Mouse (Mus musculus): ENCODE measurements around the gene Mef2d. TPM values are rescaled to one million over a fixed set of nuclear protein-coding genes. Genes with fewer than 3 reads are reported as not detected.
A peak's percentile ranks its signal among the peaks of the same experiment; 100 is the strongest.

Mef2d gene
- polyA plus RNA-seq, 1 experiment from 2014 or later = 22.5 TPM

GRCm38 (mm10) chr3:88210918-88211317 is 68.7 kb downstream of the Mef2d start:
- no peaks in the 10 kb centered on the region for H3K36me3 ChIP-seq (ENCODE audit: control insufficient read depth, insufficient read depth, low read length)
- WGBS = 13% methylated on average over 2 of the region's 2 CpGs
- H3K9ac ChIP-seq (ENCODE audit: low read depth, low read length) = peak overlapping the region; percentile 87
- ATAC-seq = no peak
- peaks cover 18% of the 10 kb centered on the region for H3K27me3 ChIP-seq (ENCODE audit: control insufficient read depth, insufficient read depth, low read depth, low read length)
- peaks cover 25% of the 10 kb centered on the region for H3K4me1 ChIP-seq (ENCODE audit: control insufficient read depth, insufficient read depth, low read length)
- peak overlapping the region; percentile 94 for H3K27ac ChIP-seq (ENCODE audit: low read length)
- H3K4me2 ChIP-seq (ENCODE audit: low read length) = peak overlapping the region; percentile 61
- peak overlapping the region; percentile 54 for H3K4me3 ChIP-seq (ENCODE audit: low read depth, low read length)
- no peaks in the 10 kb centered on the region for H3K9me3 ChIP-seq (replicated peaks; ENCODE audit: control insufficient read depth, low read length, poor library complexity, severe bottlenecking)

GRCm38 (mm10) chr3:88212356-88212755 is 70.2 kb downstream of the Mef2d start:
- H3K9me3 ChIP-seq (replicated peaks; ENCODE audit: control insufficient read depth, low read length, poor library complexity, severe bottlenecking) = no peaks in the 10 kb centered on the region
- H3K4me3 ChIP-seq (ENCODE audit: low read depth, low read length) = peak overlapping the region; percentile 54
- H3K36me3 ChIP-seq (ENCODE audit: control insufficient read depth, insufficient read depth, low read length) = no peaks in the 10 kb centered on the region
- no peak for ATAC-seq
- H3K4me1 ChIP-seq (ENCODE audit: control insufficient read depth, insufficient read depth, low read length) = peaks cover 25% of the 10 kb centered on the region
- WGBS = 10% methylated on average over 1 of the region's 1 CpGs
- H3K4me2 ChIP-seq (ENCODE audit: low read length) = peak overlapping the region; percentile 61
- H3K27me3 ChIP-seq (ENCODE audit: control insufficient read depth, insufficient read depth, low read depth, low read length) = peaks cover 18% of the 10 kb centered on the region
- peak overlapping the region; percentile 94 for H3K27ac ChIP-seq (ENCODE audit: low read length)
- no peak overlapping the region for H3K9ac ChIP-seq (ENCODE audit: low read depth, low read length)

- Histone ChIP-seq H3K4me3 (ENCODE audit: low read depth, low read length) (peak overlapping the region; percentile 49), H3K9ac (ENCODE audit: low read depth, low read length) (peak overlapping the region; percentile 53), H3K27me3 (ENCODE audit: control insufficient read depth, insufficient read depth, low read depth, low read length) (peaks cover 18% of the 10 kb centered on the region), H3K9me3 (replicated peaks; ENCODE audit: control insufficient read depth, low read length, poor library complexity, severe bottlenecking) (no peaks in the 10 kb centered on the region), H3K36me3 (ENCODE audit: control insufficient read depth, insufficient read depth, low read length) (no peaks in the 10 kb centered on the region), H3K27ac (ENCODE audit: low read length) (peak overlapping the region; percentile 77), H3K4me2 (ENCODE audit: low read length) (peak overlapping the region; percentile 70), H3K4me1 (ENCODE audit: control insufficient read depth, insufficient read depth, low read length) (peaks cover 25% of the 10 kb centered on the region)
- ATAC-seq = no peak
- WGBS = 13% methylated on average over 2 of the region's 2 CpGs
These were observed 70.8 kb downstream of the Mef2d start for GRCm38 (mm10) chr3:88213019-88213418.

DNA sequence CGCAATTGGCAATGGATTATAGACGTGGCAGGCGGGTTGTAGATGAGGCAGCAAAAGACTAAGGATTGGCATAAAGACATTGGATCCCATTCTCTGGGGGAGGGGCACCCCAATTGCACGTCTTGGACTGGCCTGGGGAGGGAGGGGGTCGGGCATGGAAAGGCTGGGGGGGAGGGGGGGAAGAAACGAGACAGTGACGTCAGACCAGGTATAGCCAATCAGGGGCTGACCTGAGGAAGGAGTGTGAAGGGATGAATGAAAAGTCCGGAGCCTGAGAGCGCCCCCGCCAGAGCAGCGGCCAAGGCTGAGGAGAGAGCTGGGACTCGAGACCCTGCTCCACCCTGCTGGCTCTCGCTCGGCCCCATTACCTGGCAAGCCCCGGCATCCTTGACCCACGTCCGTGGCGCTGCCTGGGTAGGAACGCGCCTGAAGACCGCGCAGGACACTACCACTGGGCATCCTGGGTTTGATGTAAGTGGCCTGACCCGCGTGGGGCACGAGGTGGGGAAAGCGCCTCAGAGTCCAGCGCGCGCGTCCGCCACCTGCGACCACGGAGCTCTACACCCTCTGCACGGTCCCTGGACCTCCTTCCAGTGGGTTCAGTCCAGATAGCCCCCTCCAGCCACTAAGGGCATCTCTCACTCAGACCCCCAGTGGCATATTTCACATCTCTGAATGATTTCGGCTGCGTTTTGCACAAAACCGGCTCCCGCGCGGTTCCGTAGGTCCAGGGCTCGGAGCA is 72.2 kb downstream of the Mef2d start:
- 2% methylated on average over 42 of the region's 42 CpGs for WGBS
- H3K9me3 ChIP-seq (replicated peaks; ENCODE audit: control insufficient read depth, low read length, poor library complexity, severe bottlenecking) = no peaks in the 10 kb centered on the region
- H3K36me3 ChIP-seq (ENCODE audit: control insufficient read depth, insufficient read depth, low read length) = no peaks in the 10 kb centered on the region
- peak overlapping the region; percentile 70 for H3K4me2 ChIP-seq (ENCODE audit: low read length)
- H3K9ac ChIP-seq (ENCODE audit: low read depth, low read length) = peak overlapping the region; percentile 83
- H3K4me1 ChIP-seq (ENCODE audit: control insufficient read depth, insufficient read depth, low read length) = peaks cover 25% of the 10 kb centered on the region
- H3K4me3 ChIP-seq (ENCODE audit: low read depth, low read length) = peak overlapping the region; percentile 49
- peak overlapping the region; percentile 80 for H3K27ac ChIP-seq (ENCODE audit: low read length)
- ATAC-seq = peak; percentile 89
- H3K27me3 ChIP-seq (ENCODE audit: control insufficient read depth, insufficient read depth, low read depth, low read length) = peaks cover 22% of the 10 kb centered on the region

DNA sequence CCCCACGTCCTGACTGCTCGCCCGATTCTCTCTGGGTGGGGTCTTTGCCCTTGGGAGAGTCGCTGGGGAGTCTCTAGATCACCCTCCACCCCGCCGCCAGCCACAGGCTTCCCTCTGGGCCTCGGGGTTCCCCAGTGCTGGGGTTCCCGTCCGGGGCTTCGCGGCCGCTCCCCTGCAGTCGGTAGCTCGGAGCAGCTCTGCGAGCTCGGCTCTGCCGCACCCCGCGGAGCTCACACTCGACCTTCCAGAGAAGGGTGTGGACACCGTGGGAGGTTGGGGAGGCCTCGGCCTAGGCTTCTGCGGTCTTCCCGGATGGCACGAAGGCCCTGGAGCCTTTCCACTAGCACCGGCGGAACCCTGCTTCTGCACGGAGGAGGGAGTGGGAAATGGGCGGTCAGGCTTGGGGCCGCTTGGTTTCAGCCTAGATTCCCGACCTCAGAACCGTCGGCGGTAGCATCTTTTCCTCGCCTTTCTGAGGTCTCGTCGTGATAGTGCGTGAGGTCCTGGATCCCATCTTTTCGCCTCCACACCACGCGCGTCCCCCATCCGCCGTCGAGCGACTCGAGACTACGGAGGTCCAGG is 72.9 kb downstream of the Mef2d start:
- Histone ChIP-seq H3K9ac (ENCODE audit: low read depth, low read length) (peak overlapping the region; percentile 83), H3K27ac (ENCODE audit: low read length) (peak overlapping the region; percentile 80), H3K27me3 (ENCODE audit: control insufficient read depth, insufficient read depth, low read depth, low read length) (peaks cover 22% of the 10 kb centered on the region), H3K9me3 (replicated peaks; ENCODE audit: control insufficient read depth, low read length, poor library complexity, severe bottlenecking) (no peaks in the 10 kb centered on the region), H3K4me1 (ENCODE audit: control insufficient read depth, insufficient read depth, low read length) (peaks cover 25% of the 10 kb centered on the region), H3K4me2 (ENCODE audit: low read length) (peak overlapping the region; percentile 70), H3K36me3 (ENCODE audit: control insufficient read depth, insufficient read depth, low read length) (no peaks in the 10 kb centered on the region), H3K4me3 (ENCODE audit: low read depth, low read length) (peak overlapping the region; percentile 49)
- ATAC-seq = 0 out of 2 replicates have a peak, but pooled peaks have one; percentile 9
- WGBS = 3% methylated on average over 43 of the region's 48 CpGs

DNA sequence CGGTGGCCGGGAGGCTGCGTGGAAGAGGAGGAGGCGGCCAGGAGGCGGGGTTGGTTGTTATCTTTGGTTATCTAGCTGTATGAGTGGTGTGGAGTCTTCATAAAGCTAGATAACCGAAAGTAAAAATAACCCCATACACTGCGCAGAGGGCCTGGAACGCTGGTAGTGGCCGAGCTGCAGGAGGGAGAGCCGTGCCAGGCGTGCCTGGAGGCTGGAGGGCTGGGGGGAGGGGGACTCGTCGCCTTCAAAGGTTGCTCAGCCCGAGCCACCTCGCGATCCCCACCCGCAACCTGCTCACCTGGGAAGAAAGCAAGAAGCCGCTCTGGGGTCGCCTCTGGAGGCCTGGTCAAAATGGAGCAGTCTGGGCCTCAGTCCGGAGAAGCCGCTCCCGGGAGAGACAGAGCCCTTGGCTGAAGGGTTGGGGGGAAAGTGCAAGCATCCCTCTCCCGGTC is 73.4 kb downstream of the Mef2d start:
- peaks cover 26% of the 10 kb centered on the region for H3K4me1 ChIP-seq (ENCODE audit: control insufficient read depth, insufficient read depth, low read length)
- peak overlapping the region; percentile 83 for H3K9ac ChIP-seq (ENCODE audit: low read depth, low read length)
- H3K4me3 ChIP-seq (ENCODE audit: low read depth, low read length) = peak overlapping the region; percentile 49
- H3K27me3 ChIP-seq (ENCODE audit: control insufficient read depth, insufficient read depth, low read depth, low read length) = peaks cover 17% of the 10 kb centered on the region
- H3K27ac ChIP-seq (ENCODE audit: low read length) = peak overlapping the region; percentile 80
- peak overlapping the region; percentile 70 for H3K4me2 ChIP-seq (ENCODE audit: low read length)
- H3K9me3 ChIP-seq (replicated peaks; ENCODE audit: control insufficient read depth, low read length, poor library complexity, severe bottlenecking) = no peaks in the 10 kb centered on the region
- no peak for ATAC-seq
- WGBS = 4% methylated on average over 23 of the region's 23 CpGs
- H3K36me3 ChIP-seq (ENCODE audit: control insufficient read depth, insufficient read depth, low read length) = no peaks in the 10 kb centered on the region

DNA sequence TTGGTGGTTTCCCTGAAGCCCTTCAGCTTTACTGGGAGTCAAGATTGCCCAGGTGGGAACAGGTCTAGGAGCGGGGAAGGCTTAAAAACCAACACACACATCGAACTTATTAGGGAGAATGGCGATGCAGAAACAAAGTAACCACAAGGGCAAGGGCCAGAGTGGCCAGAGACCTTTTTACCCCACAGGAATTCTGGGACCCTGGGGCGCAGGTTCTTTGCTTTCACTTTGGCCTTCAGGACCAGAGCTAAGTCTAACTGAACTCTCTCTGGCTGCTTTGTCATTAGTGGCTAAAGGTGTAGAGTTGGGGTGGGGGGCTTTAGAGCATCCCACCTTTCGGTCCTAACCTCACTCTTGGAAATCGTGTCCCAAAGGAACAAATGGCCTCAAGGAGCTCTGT is 73.9 kb downstream of the Mef2d start:
- Histone ChIP-seq H3K27me3 (ENCODE audit: control insufficient read depth, insufficient read depth, low read depth, low read length) (peaks cover 13% of the 10 kb centered on the region), H3K4me3 (ENCODE audit: low read depth, low read length) (peak overlapping the region; percentile 49), H3K4me1 (ENCODE audit: control insufficient read depth, insufficient read depth, low read length) (peaks cover 26% of the 10 kb centered on the region), H3K4me2 (ENCODE audit: low read length) (peak overlapping the region; percentile 70), H3K9me3 (replicated peaks; ENCODE audit: control insufficient read depth, low read length, poor library complexity, severe bottlenecking) (no peaks in the 10 kb centered on the region), H3K36me3 (ENCODE audit: control insufficient read depth, insufficient read depth, low read length) (no peaks in the 10 kb centered on the region), H3K9ac (ENCODE audit: low read depth, low read length) (peak overlapping the region; percentile 83), H3K27ac (ENCODE audit: low read length) (peak overlapping the region; percentile 80)
- ATAC-seq = no peak
- 7% methylated on average over 6 of the region's 6 CpGs for WGBS

DNA sequence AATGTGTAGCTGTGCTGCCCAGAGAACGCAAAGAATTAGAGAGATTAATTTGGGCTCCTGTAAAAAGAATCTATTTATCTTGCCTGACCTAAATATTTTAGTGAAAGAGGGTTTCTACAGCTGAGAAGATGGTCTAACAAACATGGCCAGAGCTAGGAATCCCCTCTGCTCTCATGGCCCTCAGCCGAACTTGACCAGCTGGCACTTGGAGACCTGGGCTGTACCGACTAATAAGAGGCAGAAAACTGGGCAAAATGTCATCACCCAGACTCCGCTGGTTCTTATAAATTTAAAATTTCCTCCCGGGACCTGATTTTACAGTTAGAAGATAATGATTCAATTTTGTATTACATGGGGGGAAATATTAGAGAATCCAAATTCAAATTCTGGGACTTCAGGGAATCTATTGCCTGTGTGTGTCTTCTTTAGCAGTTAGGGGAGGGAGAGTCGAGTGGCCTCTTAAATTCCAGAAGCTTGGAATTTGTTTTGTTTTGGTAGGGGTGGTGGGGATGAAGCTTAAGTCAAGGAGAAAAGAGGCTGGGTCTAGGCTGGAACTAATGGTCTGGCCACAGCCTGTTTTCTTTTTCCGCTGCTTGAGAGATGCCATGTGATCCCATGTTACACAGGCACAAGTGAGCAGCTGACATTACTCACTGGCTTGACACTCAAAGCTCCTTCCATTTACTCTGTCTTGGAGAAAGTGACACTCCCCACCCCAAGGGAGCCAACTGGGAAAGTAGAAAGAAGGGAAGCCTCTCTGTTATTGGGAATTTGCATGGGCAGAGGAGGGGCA is 74.6 kb downstream of the Mef2d start:
- ATAC-seq = no peak
- H3K9me3 ChIP-seq (replicated peaks; ENCODE audit: control insufficient read depth, low read length, poor library complexity, severe bottlenecking) = no peaks in the 10 kb centered on the region
- peak overlapping the region; percentile 83 for H3K9ac ChIP-seq (ENCODE audit: low read depth, low read length)
- peaks cover 13% of the 10 kb centered on the region for H3K27me3 ChIP-seq (ENCODE audit: control insufficient read depth, insufficient read depth, low read depth, low read length)
- H3K27ac ChIP-seq (ENCODE audit: low read length) = peak overlapping the region; percentile 80
- H3K36me3 ChIP-seq (ENCODE audit: control insufficient read depth, insufficient read depth, low read length) = no peaks in the 10 kb centered on the region
- peak overlapping the region; percentile 49 for H3K4me3 ChIP-seq (ENCODE audit: low read depth, low read length)
- WGBS = 19% methylated on average over 7 of the region's 7 CpGs
- peaks cover 30% of the 10 kb centered on the region for H3K4me1 ChIP-seq (ENCODE audit: control insufficient read depth, insufficient read depth, low read length)
- peak overlapping the region; percentile 70 for H3K4me2 ChIP-seq (ENCODE audit: low read length)
